Mouse (Mus musculus): ENCODE measurements around the gene Ndufa8. TPM values are rescaled to one million over a fixed set of nuclear protein-coding genes. Genes with fewer than 3 reads are reported as not detected.

Gene Ndufa8
- polyA plus RNA-seq, 1 experiment from 2014 or later, result 374 TPM

DNA sequence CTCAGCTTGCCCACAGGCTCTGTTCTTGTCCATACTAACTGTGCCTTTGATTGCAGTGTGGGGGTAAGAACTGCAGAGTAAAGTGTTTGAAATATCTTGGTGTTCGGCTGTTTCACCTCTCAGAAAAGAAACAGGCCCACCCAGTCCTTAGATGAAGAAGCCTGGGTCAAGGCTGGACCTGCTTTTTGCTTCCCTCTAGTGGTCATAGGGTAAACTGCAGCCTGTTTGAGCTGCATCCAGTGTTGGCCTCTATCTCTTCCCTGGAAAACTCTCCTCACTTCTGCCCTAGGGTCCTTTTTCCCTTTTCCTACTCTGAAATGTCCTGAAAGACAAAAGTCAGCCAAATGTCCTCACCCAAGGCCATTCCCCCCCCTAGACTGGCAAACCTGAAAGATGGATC, 41.1 kb downstream of the Ndufa8 start:
- Histone ChIP-seq H3K36me3 (no peaks in the 10 kb centered on the region), H3K9me3 (replicated peaks) (no peaks in the 10 kb centered on the region), H3K4me3 (replicated peaks) (no peak overlapping the region), H3K27me3 (replicated peaks) (peaks cover 26% of the 10 kb centered on the region), H3K9ac (replicated peaks) (no peak overlapping the region), H3K4me2 (no peak overlapping the region), H3K27ac (replicated peaks) (no peak overlapping the region), H3K4me1 (peaks cover 10% of the 10 kb centered on the region)
- WGBS, result 31% methylated on average over 1 of the region's 1 CpGs
- no peak for ATAC-seq (ENCODE audit: low FRiP score)

DNA sequence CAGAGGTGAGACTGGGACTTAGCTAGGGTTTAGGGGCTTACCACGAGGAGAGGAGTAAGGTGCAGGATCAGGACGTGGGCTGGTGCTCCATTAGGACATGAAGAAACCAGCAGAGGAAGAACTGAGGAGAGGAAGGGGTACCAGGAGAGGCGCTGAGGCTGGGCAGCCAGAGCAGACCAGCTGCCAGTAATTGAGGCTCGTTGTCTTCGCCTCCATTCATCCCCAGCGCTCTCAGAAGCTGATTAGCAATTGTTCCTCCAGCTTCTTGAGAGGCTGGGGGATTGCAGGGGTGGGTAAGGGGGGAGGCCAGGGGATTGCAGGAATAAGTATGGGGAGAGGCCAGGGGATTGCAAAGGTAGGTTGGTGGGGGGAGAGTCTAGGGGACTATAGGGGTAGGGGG, 47.0 kb downstream of the Ndufa8 start:
- 35% methylated on average over 6 of the region's 6 CpGs for WGBS

DNA sequence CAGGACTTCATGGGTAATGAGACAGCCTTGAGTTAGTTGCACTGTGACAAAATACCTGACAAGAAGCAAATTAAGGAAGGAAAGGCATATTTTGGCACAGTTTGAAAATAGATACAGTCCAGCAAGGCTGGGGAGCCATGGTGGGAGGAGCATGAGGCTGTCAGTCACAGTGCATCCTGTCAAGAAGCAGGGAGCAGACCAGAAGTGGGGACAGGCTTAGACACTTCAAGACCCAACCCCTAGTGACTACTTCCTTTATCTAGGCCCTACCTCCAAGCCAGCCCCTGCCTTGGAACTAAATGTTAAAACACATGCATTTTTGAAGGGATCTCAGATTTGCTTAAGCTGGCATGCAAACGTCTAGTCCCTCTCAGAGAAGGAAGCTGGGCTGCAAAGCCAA, 48.8 kb downstream of the Ndufa8 start:
- whole genome bisulfite sequencing, result 82% methylated on average over 1 of the region's 1 CpGs
- Histone ChIP-seq H3K4me1 (no peaks in the 10 kb centered on the region), H3K4me2 (no peak overlapping the region), H3K27ac (replicated peaks) (no peak overlapping the region), H3K9me3 (replicated peaks) (no peaks in the 10 kb centered on the region), H3K9ac (replicated peaks) (no peak overlapping the region), H3K27me3 (replicated peaks) (no peaks in the 10 kb centered on the region), H3K4me3 (replicated peaks) (no peak overlapping the region), H3K36me3 (no peaks in the 10 kb centered on the region)
- ATAC-seq (ENCODE audit: low FRiP score), result no peak

More for the DNA sequence above, 47.0 kb downstream of the Ndufa8 start:
- no peaks in the 10 kb centered on the region for H3K27me3 ChIP-seq (replicated peaks)
- H3K36me3 ChIP-seq, result no peaks in the 10 kb centered on the region
- no peaks in the 10 kb centered on the region for H3K9me3 ChIP-seq (replicated peaks)
- ATAC-seq (ENCODE audit: low FRiP score), result no peak
- H3K4me1 ChIP-seq, result no peaks in the 10 kb centered on the region
- no peak overlapping the region for H3K4me3 ChIP-seq (replicated peaks)
- H3K9ac ChIP-seq (replicated peaks), result no peak overlapping the region
- H3K27ac ChIP-seq (replicated peaks), result no peak overlapping the region
- no peak overlapping the region for H3K4me2 ChIP-seq

DNA sequence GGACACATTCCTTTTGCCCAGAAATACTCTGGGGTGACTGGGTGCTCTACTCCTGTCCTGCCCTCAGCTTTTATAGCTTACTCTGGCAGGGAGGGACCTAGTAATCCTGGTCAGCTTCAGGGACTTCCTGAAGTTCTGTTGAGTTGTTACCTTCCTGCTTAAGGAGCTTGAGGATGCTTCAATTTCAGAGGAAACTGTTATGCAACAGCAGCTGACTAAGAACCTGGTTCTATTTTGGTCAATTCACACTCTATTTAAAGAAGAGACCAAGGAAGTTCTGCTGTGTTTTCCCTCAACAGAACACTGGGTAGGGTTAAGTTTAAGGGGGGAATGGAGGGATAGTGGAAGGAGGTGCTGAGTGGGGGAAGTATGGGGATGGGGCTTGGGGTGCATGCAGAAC, 50.0 kb downstream of the Ndufa8 start:
- no peak overlapping the region for H3K27ac ChIP-seq (replicated peaks)
- H3K9ac ChIP-seq (replicated peaks), result no peak overlapping the region
- no peak for ATAC-seq (ENCODE audit: low FRiP score)
- H3K36me3 ChIP-seq, result no peaks in the 10 kb centered on the region
- H3K27me3 ChIP-seq (replicated peaks), result no peaks in the 10 kb centered on the region
- H3K4me2 ChIP-seq, result no peak overlapping the region
- no peaks in the 10 kb centered on the region for H3K4me1 ChIP-seq
- no peak overlapping the region for H3K4me3 ChIP-seq (replicated peaks)
- no peaks in the 10 kb centered on the region for H3K9me3 ChIP-seq (replicated peaks)

DNA sequence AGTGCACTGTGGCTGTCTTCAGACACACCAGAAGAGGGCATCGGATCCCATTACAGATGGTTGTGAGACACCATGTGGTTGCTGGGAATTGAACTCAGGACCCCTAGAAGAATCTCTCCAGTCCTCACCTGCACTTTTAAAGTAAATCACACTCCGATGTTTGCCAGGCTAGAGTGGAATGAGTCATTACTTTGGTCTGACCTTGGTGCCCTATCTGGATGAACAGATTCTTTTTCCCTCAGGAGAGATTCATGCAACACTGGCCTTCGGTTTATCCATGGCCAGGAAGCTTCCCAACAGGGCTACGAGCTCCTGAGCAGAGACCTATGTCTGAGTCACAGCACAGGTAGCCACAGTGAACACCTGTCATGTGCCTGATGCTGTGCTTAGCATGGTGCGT, 50.8 kb downstream of the Ndufa8 start:
- H3K36me3 ChIP-seq, result no peaks in the 10 kb centered on the region
- no peak overlapping the region for H3K9ac ChIP-seq (replicated peaks)
- no peaks in the 10 kb centered on the region for H3K4me1 ChIP-seq
- no peak overlapping the region for H3K27ac ChIP-seq (replicated peaks)
- WGBS, result 85% methylated on average over 5 of the region's 5 CpGs
- H3K4me3 ChIP-seq (replicated peaks), result no peak overlapping the region
- H3K9me3 ChIP-seq (replicated peaks), result no peaks in the 10 kb centered on the region
- ATAC-seq (ENCODE audit: low FRiP score), result no peak
- no peak overlapping the region for H3K4me2 ChIP-seq
- no peaks in the 10 kb centered on the region for H3K27me3 ChIP-seq (replicated peaks)

DNA sequence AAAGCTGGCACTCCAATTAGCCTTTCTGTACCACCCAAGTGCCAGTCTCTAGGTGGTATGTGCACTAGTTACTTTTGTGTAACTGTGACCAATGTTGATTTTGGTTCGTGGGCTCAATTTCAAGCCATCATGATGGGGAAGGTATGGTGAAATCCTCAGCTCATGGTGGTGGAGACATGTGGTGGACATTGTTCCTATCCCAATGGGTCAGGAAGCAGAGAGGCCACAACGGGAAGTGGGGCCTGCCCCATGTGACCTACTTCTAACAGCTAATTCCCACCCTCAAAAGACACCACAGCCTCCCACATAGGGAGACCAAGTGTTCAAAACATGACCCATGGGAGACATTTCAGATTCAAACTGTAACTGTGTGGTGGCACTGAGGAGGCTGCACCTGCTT, 52.5 kb downstream of the Ndufa8 start:
- 80% methylated on average over 2 of the region's 2 CpGs for WGBS
- Histone ChIP-seq H3K4me2 (no peak overlapping the region), H3K27me3 (replicated peaks) (no peaks in the 10 kb centered on the region), H3K36me3 (no peaks in the 10 kb centered on the region), H3K4me1 (no peaks in the 10 kb centered on the region), H3K4me3 (replicated peaks) (no peak overlapping the region), H3K9ac (replicated peaks) (no peak overlapping the region), H3K27ac (replicated peaks) (no peak overlapping the region), H3K9me3 (replicated peaks) (no peaks in the 10 kb centered on the region)
- no peak for ATAC-seq (ENCODE audit: low FRiP score)

DNA sequence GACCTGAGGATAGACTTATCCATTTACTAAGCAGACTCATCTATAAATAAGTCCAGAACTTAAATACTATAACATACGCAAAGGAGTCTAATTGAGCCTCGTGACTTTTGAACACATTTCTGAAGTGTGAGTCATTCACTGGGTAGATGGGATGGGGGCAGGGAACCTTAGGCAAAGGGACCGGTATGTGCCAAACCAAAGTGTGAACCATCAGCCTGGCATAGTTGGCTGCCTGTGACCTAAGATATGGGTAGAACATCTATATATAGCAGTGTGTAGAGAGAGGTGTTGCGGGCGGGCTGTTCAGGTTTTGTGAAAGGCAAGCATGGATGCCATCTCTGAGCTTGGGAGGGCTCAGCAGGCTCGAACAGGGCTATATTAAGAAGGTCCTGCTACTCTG, 54.9 kb downstream of the Ndufa8 start:
- no peaks in the 10 kb centered on the region for H3K9me3 ChIP-seq (replicated peaks)
- H3K4me3 ChIP-seq (replicated peaks), result no peak overlapping the region
- no peak for ATAC-seq (ENCODE audit: low FRiP score)
- H3K4me1 ChIP-seq, result no peaks in the 10 kb centered on the region
- H3K27ac ChIP-seq (replicated peaks), result no peak overlapping the region
- H3K27me3 ChIP-seq (replicated peaks), result no peaks in the 10 kb centered on the region
- WGBS, result 89% methylated on average over 6 of the region's 6 CpGs
- no peak overlapping the region for H3K4me2 ChIP-seq
- H3K9ac ChIP-seq (replicated peaks), result no peak overlapping the region
- no peaks in the 10 kb centered on the region for H3K36me3 ChIP-seq

DNA sequence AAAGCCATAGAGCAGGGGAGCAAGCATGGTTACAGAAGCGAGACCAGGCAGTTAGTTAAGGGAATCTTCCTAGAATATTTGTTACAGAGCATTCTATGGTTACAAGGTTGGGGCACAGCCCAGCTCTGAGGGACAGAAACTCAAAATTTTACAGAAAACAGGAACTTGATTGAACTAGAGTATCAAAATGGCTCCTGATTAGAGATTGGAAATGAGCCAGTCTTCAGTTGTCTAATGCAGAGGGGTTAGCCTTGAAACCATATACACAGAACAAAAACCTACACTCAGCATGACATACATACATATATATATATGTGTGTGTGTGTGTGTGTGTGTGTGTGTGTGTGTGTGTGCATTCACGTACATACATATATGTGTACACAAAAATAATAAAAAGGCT, 55.7 kb downstream of the Ndufa8 start:
- no peaks in the 10 kb centered on the region for H3K9me3 ChIP-seq (replicated peaks)
- H3K4me3 ChIP-seq (replicated peaks), result no peak overlapping the region
- H3K9ac ChIP-seq (replicated peaks), result no peak overlapping the region
- WGBS, result 92% methylated on average over 2 of the region's 2 CpGs
- no peak overlapping the region for H3K4me2 ChIP-seq
- no peak overlapping the region for H3K27ac ChIP-seq (replicated peaks)
- no peaks in the 10 kb centered on the region for H3K4me1 ChIP-seq
- no peak for ATAC-seq (ENCODE audit: low FRiP score)
- H3K36me3 ChIP-seq, result no peaks in the 10 kb centered on the region
- 0 out of 2 replicates have a peak, but pooled peaks cover 1% of the 10 kb centered on the region for H3K27me3 ChIP-seq (replicated peaks)

DNA sequence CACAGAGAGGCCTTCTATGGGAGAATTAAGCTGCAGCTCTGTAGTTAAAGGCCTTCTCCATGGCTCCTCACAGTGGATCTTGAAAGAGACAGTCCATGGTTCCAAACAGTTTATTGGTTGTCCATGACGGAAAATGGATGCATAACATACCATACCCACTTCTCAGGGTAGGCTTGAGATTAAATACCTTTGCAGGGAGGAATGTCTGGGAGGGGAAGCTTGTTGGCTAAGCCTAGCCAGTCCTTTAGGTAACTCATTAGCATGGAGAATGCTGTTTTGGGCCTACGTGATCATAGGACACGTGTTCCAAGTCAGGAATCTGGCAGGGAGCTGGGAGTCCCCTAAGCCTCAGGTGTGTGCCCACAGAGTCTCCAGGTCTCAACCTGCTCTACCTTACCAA, 56.9 kb downstream of the Ndufa8 start:
- no peaks in the 10 kb centered on the region for H3K36me3 ChIP-seq
- 0 out of 2 replicates have a peak, but pooled peaks cover 3% of the 10 kb centered on the region for H3K27me3 ChIP-seq (replicated peaks)
- no peak overlapping the region for H3K4me2 ChIP-seq
- 90% methylated on average over 3 of the region's 3 CpGs for WGBS
- H3K9me3 ChIP-seq (replicated peaks), result no peaks in the 10 kb centered on the region
- H3K9ac ChIP-seq (replicated peaks), result no peak overlapping the region
- no peaks in the 10 kb centered on the region for H3K4me1 ChIP-seq
- H3K4me3 ChIP-seq (replicated peaks), result no peak overlapping the region
- no peak overlapping the region for H3K27ac ChIP-seq (replicated peaks)
- no peak for ATAC-seq (ENCODE audit: low FRiP score)

Other genes with a start within 250 kb of the Ndufa8 start
- 4.5 and 5.7 TPM in 2 replicates for gene Ttll11, start 69.5 kb downstream of the Ndufa8 start, polyA plus RNA-seq (2015; fragmentation: Nextera tagmentation; extraction: Ambion mirVana)
- gene Morn5, start 52 bp upstream of the Ndufa8 start, polyA plus RNA-seq (2015; fragmentation: Nextera tagmentation; extraction: Ambion mirVana), result 1.3 and 1.4 TPM in 2 replicates
- gene Lhx6, start 56.0 kb upstream of the Ndufa8 start, polyA plus RNA-seq (2015; fragmentation: Nextera tagmentation; extraction: Ambion mirVana), result 0.67 and 1.2 TPM in 2 replicates
- gene Mrrf, start 87.0 kb upstream of the Ndufa8 start, polyA plus RNA-seq (2015; fragmentation: Nextera tagmentation; extraction: Ambion mirVana), result 20.0 and 27.1 TPM in 2 replicates
- 105 and 112 TPM in 2 replicates for gene Rbm18, start 87.4 kb upstream of the Ndufa8 start, polyA plus RNA-seq (2015; fragmentation: Nextera tagmentation; extraction: Ambion mirVana)
- gene Ptgs1, start 181.0 kb upstream of the Ndufa8 start, polyA plus RNA-seq (2015; fragmentation: Nextera tagmentation; extraction: Ambion mirVana), result 7.4 and 8.1 TPM in 2 replicates